Mouse (Mus musculus) cerebellum, adult 9-11 months (tissue): ENCODE results near the gene Adcy1.

ENCODE experiments used
- DNase-seq: peaks from one replicate; pipeline ENCODE4 v3.0.0; 2022

Gene Adcy1

GRCm38 (mm10) chr11:7226810-7227550 is 163.7 kb downstream of the Adcy1 start:
- DNase-seq, result no peak

- DNase-seq, result no peak
Observed at GRCm38 (mm10) chr11:7228107-7228506, 164.8 kb downstream of the Adcy1 start.
